Mouse (Mus musculus) megakaryocyte, embryonic 14.5 days (primary cell): ENCODE results near the gene Ndufa10.

Source experiments
- FLI1 ChIP-seq: IDR thresholded peaks from 2 replicates; pipeline ENCODE4 v1.6.1; 2012; ENCODE audit warnings: low read length, inconsistent platforms, mixed read lengths
- GATA1 ChIP-seq: IDR thresholded peaks from 3 replicates; pipeline ENCODE4 v1.6.1; 2012; ENCODE audit warnings: mixed read lengths, low read length, inconsistent platforms, borderline replicate concordance

DNA sequence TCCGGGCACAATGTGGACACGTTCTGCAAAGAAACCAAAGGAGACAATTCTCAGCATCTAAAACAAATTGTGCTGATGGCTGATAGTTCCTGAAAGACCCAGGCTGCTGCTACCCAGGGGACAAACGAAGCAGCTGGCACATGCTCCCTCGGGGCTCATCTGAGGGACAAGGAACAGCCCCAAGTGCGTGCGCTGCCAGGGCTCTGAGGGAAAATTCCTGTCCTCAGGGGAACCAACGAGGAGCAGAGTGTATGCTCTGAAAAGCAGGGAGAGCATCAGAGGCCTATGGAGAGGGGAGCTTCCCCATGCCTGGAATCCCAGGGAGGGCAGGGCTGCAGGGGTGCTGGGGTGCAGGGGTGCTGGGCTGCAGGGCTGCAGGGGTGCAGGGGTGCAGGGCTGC is 48.9 kb downstream of the Ndufa10 start:
- TF ChIP-seq GATA1: no peak
- TF ChIP-seq FLI1: no peak
